Mouse (Mus musculus): ENCODE measurements at regions not wholly inside any gene's neighbourhood (a gene's known extent, or its start where the extent isn't known, plus 50 kb on each side); places are given as distances from the start of the nearest gene placed in this dataset.

DNA sequence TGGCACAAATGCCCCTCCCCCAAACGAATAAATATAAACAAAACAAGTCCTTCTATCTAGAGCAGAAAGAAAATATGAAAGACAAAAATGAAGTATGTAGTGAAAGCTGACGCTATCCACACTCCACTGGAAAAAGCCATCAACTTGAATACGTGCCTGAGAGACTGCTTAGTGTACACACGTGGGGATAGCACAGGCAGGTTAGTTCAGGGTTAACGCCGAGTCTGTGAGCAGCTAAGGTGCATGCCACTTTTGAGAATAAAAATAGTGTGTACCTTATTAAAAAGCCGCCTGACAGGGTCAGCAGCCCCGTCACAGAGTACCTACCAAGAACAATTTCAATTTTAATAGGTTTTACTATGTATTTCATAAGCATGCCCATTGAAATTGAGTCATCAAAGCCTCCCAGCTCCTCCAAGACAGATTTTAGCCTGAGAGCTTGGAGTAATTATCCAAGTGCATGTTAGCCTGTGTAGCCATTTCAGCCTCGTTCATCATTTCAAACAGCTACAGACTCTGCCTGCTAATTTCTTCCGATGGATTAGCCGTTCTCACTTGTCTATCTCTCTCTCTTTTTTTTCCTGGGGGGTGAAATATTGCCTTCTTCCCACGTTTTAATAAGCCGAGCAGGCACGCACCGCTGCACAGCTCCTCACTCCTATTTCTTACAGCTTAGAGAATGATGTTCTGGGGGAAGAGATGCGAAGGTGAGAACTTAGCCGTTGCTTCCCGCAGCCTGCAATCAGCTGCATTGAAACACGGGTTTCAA is 59.2 kb upstream of the Rrp15 start:
- Histone ChIP-seq H3K36me3 (ENCODE audit: control insufficient read depth, insufficient read depth, low read length) (no peaks in the 10 kb centered on the region), H3K9ac (ENCODE audit: low read depth, low read length) (no peak overlapping the region), H3K27ac (no peak overlapping the region), H3K27me3 (ENCODE audit: control insufficient read depth, insufficient read depth, low read length) (no peaks in the 10 kb centered on the region), H3K4me3 (no peak overlapping the region), H3K79me2 (replicated peaks; ENCODE audit: control insufficient read depth, insufficient read depth, low read length) (no peaks in the 10 kb centered on the region), H3K4me1 (ENCODE audit: control insufficient read depth, insufficient read depth, low read length) (no peaks in the 10 kb centered on the region)
- intact Hi-C loops (cut with DNase I), result no loop called here
- DNase-seq, result no peak
- 73% methylated on average over 19 of the region's 19 CpGs for WGBS
- TF ChIP-seq CTCF (IDR thresholded peaks at IDR 0.05), result no peak
- no peak for TF ChIP-seq EP300 (IDR thresholded peaks at IDR 0.05; ENCODE audit: insufficient read depth, low read depth, low read length)
- TF ChIP-seq POLR2A (IDR thresholded peaks at IDR 0.05; ENCODE audit: insufficient read depth, low read depth, low read length), result no peak

DNA sequence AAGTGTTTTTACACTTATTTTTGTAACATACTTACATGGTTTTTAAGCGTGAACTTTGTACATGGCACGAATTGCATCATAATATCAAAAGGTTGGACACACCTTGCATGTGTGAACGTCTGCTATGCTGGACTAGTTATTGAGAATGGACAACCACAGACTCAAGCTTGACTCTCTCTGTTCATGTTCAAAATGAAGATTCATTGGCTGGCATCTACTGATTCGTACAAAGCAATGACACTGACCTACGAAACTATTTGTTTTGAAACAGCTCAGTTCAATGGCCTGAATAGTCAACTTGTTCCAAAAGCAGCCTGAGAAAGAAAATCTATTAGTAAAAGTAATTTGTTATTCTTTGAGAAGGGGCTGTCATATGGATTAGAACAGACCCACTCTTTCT is 55.3 kb upstream of the Rrp15 start:
- no peak for TF ChIP-seq EP300 (IDR thresholded peaks at IDR 0.05; ENCODE audit: insufficient read depth, low read depth, low read length)
- no peak for TF ChIP-seq CTCF (IDR thresholded peaks at IDR 0.05)
- TF ChIP-seq POLR2A (IDR thresholded peaks at IDR 0.05; ENCODE audit: insufficient read depth, low read depth, low read length), result no peak
- intact Hi-C loops (cut with DNase I), result no loop called here
- no peak overlapping the region for H3K9ac ChIP-seq (ENCODE audit: low read depth, low read length)

More for the DNA sequence above, 55.3 kb upstream of the Rrp15 start:
- no peak overlapping the region for H3K27ac ChIP-seq
- no peaks in the 10 kb centered on the region for H3K79me2 ChIP-seq (replicated peaks; ENCODE audit: control insufficient read depth, insufficient read depth, low read length)
- WGBS, result 84% methylated on average over 5 of the region's 5 CpGs
- H3K4me1 ChIP-seq (ENCODE audit: control insufficient read depth, insufficient read depth, low read length), result no peaks in the 10 kb centered on the region
- no peak for DNase-seq
- H3K36me3 ChIP-seq (ENCODE audit: control insufficient read depth, insufficient read depth, low read length), result no peaks in the 10 kb centered on the region
- H3K4me3 ChIP-seq, result no peak overlapping the region
- no peaks in the 10 kb centered on the region for H3K27me3 ChIP-seq (ENCODE audit: control insufficient read depth, insufficient read depth, low read length)
